Mouse (Mus musculus) bone marrow, adult 2 months (tissue): Measurements from ENCODE around the gene Tbxas1.

Experiments
- CTCF ChIP-seq: fragments of 200-500 bp; IDR thresholded peaks from 2 replicates; pipeline ENCODE4 v1.5.1; 2011; ENCODE audit warnings: low read length, control low read depth; ENCODE audit not compliant: control insufficient read depth, insufficient read depth
- POLR2A ChIP-seq: fragments of 200-500 bp; IDR thresholded peaks from 2 replicates; pipeline ENCODE4 v1.6.1; 2011; ENCODE audit warnings: low read depth, mild to moderate bottlenecking, control low read depth, low read length, borderline replicate concordance; ENCODE audit not compliant: control insufficient read depth

DNA sequence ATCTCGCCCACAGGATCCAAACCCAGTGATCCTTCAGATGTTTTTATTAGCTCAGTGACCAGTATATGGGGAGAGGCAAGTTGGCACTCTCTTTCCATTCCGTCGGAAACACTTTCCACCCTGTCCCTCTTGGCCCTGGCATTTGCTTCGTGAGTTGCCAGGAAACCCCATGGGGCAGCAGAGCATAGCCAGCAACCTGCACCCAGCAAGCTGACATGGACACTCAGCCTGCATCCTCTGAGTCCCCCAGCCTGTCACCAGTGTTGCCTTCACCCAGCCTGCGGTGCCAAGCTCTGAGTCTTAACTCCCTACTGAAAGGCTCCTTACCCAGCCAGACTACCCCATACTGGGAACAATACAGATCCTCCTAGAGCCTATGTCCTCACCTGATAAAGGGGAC lies 173.9 kb downstream of the Tbxas1 start:
- no peak for TF ChIP-seq CTCF
- TF ChIP-seq POLR2A = no peak
